Mouse (Mus musculus) gonadal fat pad, adult 2 months (tissue): ENCODE data around the gene Gm20708. TPM values are rescaled to one million over a fixed set of nuclear protein-coding genes. Genes with fewer than 3 reads are reported as not detected.

Experiments
- polyA plus RNA-seq: library from polyadenylated mRNA; depleted of rRNA; stranded (reverse); fragments of >200 nt; gene quantifications from 2 replicates; pipeline ENCODE4 v1.2.3, GENCODE M21; 2012; rRNA removed

Gene Gm20708
- polyA plus RNA-seq, 1 experiment, result 0.15 TPM

Other genes starting within 250 kb of the Gm20708 start
- gene Tnrc6c, start 155.4 kb upstream of the Gm20708 start, polyA plus RNA-seq, result 15.0 and 15.8 TPM in 2 replicates
- gene Tmc8, start 27.6 kb upstream of the Gm20708 start, polyA plus RNA-seq, result 4.9 and 5.8 TPM in 2 replicates
- gene Tmc6, start 27.5 kb upstream of the Gm20708 start, polyA plus RNA-seq, result 42.5 and 49.8 TPM in 2 replicates
- not detected in 2 replicates for gene 6030468B19Rik, start 12.0 kb upstream of the Gm20708 start, polyA plus RNA-seq
- 107 and 133 TPM in 2 replicates for gene Syngr2, start within 50 bp of the Gm20708 start, polyA plus RNA-seq
- gene Afmid, start 16.3 kb downstream of the Gm20708 start, polyA plus RNA-seq, result 5.7 and 8.7 TPM in 2 replicates
- 7.2 and 9.8 TPM in 2 replicates for gene Tk1, start 16.4 kb downstream of the Gm20708 start, polyA plus RNA-seq
- 1.6 and 2.3 TPM in 2 replicates for gene Birc5, start 39.6 kb downstream of the Gm20708 start, polyA plus RNA-seq
- not detected in 2 replicates for gene Tmem235, start 51.1 kb downstream of the Gm20708 start, polyA plus RNA-seq
- 10.7 and 12.5 TPM in 2 replicates for gene Tha1, start 63.8 kb downstream of the Gm20708 start, polyA plus RNA-seq
- 4.5 and 5.4 TPM in 2 replicates for gene Socs3, start 160.4 kb downstream of the Gm20708 start, polyA plus RNA-seq
- gene Pgs1, start 176.6 kb downstream of the Gm20708 start, polyA plus RNA-seq, result 32.4 and 44.8 TPM in 2 replicates